Mouse (Mus musculus) embryonic stem cell, embryonic (primary cell): Measurements from ENCODE around the gene Cask.

Experiments used
- CTCF ChIA-PET, 4 experiments: fragments of 300-600 bp in 2 of 4; fragments of 350-600 bp in 2 of 4; sonication (Branson Sonifier 250); formaldehyde crosslinking; loops; one replicate each; lab custom pipeline; 2022; ENCODE audit warnings: inconsistent platforms in 2 of 4; lab: Charles Lee
- POLR2A ChIA-PET, 4 experiments: fragments of 300-600 bp in 2 of 4; fragments of 350-600 bp in 2 of 4; sonication (Branson Sonifier 250); formaldehyde crosslinking; loops; one replicate each; lab custom pipeline; 2022; ENCODE audit warnings: antibody characterized with exemption in 4 of 4, inconsistent platforms in 1 of 4; lab: Charles Lee

The Cask gene

DNA sequence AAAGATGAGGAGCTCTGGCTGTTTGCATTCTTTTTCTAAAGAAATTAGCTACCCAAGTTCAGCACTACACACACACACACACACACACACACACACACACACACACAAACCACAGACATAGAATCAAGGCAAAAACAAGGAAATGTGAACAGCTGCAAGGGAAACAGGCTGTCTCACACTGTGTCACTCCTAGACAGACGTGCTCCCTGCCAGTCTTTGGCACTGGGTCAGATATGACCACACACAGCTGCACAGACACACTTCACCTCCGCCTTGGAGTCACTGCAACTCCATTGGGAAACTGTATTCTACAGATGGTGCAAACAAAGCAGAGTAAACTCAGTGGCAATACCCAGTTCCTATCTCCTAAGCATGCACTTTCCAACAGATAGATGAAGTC, 274.6 kb downstream of the Cask start:
- ChIA-PET POLR2A (interaction anchor here in 1 of 4 experiments (0.6 kb wide), 1 partner anchor 145 kb away, joined by 3 read pairs; no protein-coding TSS in a partner anchor), CTCF (no interaction called here)

DNA sequence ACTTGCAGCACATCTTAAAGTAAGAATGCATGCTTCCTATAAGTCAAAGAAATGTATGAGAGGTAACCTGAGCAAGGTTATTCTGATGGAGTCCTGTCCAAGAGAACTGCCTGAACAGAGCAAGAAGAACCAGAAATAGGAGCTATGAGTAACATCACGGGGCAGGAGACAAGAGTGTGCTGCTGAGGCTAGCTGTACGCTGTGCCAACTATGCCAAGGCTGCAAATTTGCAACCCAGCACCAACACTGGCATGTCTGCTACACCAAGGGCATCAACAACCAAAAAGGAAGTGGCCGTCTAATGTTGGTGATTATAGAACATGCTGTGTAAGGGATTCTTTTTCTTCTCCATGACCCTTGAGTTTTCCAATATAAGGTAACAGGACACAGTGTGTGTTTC, 276.3 kb downstream of the Cask start:
- ChIA-PET CTCF (no interaction called here), POLR2A (no interaction called here)

DNA sequence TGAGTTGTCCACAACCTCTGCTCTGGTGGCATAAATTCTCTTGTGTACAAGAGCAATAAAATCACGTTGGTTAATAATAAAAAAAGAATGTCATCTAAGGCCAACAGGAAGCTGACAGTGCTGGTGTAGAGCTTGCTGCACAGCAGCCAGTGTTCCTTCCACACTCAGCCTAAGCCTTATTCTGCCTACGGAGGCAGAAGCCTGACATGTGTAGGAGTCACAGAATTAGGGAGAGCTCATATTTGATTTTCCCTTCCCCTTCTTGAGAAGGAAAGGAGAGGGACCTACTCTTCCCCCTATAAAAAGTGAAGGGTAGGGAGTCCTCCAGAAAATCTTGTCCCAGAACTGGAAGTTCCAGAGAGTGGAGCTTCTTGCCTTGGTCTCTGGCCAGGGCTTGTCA, 276.9 kb downstream of the Cask start:
- ChIA-PET POLR2A (no interaction called here), CTCF (no interaction called here)

DNA sequence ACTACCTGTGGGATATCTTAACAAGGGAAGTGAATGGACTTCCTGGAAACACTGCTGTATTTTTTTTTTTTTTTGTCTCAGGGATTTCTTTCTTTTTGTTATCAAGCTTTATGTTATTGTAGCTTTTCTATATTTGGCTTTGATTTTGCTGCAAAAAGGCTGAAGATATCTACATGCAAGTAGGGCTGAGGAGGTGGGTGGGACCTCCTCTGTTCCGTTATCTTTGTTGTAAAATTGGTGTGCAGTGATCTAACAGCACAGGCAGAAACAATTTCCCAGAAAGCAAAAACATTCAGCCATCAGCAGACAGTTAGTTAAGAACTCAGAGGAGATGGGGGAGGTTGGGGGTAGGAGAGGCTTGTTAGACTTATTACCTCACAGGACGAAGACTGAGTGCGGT, 296.7 kb downstream of the Cask start:
- POLR2A ChIA-PET: no interaction called here
- CTCF ChIA-PET: no interaction called here

DNA sequence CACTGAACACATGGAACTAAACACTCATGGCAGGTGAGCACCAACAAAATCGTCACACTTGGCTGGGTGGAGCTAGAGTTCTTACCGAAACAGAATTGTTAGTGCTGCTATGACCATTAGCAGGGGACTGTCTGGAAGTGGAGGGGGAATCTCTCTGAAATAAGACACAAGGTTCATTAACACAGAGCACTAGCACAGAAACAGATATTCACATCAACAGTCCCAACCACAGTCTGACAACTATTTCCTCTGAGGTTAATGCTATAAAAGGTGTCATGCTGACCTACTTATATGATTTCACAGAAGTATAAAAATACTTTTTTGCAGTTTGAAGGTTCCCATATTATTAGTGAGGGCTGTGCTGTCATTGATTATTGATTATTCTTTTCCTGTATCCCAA, 298.9 kb downstream of the Cask start:
- POLR2A ChIA-PET: no interaction called here
- CTCF ChIA-PET: no interaction called here

DNA sequence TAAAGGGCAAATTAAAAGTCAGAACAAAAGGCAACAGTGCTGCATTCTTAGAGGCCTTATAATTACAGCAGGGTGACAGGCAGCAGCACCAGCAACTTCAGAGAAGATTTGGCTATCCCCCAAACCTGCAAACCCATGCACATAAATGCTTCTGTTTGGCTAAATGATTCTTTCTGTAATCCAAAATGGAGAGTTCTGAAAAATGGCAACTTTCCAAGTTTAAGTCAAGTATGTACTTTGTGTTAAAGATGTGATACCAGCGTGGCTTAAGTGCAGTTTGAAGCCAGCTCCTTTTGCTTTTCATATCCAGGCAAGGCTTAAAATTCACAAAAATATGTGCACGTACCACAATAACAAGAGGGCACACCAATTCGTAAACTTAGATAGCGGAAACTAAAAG, 299.6 kb downstream of the Cask start:
- CTCF ChIA-PET: no interaction called here
- POLR2A ChIA-PET: no interaction called here

DNA sequence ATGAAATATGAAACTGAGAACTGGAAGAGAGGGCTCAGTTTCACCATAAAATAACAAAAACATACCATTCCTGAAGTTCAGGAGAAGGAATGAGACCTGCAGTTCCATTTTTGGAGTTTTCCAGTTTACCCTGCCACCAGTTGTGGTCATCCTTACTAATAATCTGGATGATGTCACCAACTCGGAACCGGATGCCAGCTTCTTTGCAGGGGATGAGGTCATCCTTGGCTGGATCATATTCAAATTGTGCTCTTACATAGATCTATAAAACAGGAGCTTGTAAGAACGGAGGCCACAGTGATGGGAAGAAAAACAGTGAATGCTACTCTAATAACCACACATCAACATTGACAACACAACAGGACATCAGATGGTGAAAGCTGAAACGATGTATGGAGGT, 302.1 kb downstream of the Cask start:
- ChIA-PET CTCF (no interaction called here), POLR2A (no interaction called here)

DNA sequence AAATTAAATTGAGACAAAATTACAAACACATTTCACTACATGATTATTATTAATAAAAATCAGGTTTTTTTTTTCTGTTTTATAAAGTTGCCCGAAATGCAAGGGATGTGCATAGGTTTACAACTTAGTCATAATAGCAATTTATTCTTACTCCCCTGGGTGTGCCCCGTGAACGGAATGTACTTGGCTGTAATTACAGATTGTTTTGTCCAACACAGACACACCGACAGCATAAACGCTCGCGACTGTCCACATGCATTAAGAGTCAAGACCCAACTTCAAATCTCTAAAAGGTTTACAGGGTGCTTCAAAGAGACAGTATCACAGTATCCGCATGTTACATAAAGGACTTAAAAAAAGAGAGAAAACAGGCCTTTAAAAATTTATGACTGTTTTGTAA, 329.9 kb downstream of the Cask start:
- ChIA-PET POLR2A (no interaction called here), CTCF (no interaction called here)

DNA sequence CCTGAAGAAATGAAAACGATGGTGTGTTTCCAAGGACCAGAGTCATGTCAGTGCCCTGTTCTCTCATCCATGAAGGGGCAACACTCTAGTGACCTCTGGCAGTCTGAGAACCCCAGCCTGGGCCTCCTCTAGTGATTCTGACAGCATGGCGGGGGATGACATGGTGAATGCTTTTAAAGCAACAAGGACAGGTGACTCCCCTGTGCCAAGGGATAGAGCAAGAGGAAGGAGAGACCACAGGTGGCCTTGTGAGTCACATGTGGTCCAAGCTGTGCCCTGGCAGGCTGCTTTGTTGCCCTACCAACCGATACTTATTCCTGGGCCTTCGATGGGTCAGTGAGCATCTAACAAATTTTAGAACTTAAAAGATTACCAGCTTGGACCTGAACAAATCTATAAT, 330.6 kb downstream of the Cask start:
- ChIA-PET POLR2A (interaction anchor here in 1 of 4 experiments (1.1 kb wide), 1 partner anchor 10 kb away, joined by 4 read pairs; no protein-coding TSS in a partner anchor), CTCF (no interaction called here)

DNA sequence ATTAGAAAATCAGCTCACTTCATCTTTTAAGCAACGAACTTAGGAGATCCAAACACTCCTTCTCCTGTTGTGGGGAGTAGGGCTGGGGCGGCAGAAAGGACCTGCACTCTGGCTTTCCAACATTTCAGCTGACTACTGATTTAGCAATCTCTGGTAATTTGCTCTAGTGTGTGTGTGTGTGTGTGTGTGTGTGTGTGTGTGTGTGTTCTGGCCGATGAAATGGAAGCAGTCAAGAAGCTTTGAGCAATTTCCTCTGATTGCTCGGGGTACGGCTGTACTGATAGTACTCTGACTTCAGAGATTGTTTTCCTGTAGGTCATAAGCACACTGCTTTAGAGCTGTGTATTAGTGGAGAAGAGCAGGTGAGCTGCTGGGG, 331.8 kb downstream of the Cask start:
- ChIA-PET POLR2A (interaction anchor here in 1 of 4 experiments (1.1 kb wide), 1 partner anchor 11 kb away, joined by 4 read pairs; no protein-coding TSS in a partner anchor), CTCF (interaction anchor here in 1 of 4 experiments (0.7 kb wide), 1 partner anchor 36 kb away, joined by 5 read pairs; no protein-coding TSS in a partner anchor)

DNA sequence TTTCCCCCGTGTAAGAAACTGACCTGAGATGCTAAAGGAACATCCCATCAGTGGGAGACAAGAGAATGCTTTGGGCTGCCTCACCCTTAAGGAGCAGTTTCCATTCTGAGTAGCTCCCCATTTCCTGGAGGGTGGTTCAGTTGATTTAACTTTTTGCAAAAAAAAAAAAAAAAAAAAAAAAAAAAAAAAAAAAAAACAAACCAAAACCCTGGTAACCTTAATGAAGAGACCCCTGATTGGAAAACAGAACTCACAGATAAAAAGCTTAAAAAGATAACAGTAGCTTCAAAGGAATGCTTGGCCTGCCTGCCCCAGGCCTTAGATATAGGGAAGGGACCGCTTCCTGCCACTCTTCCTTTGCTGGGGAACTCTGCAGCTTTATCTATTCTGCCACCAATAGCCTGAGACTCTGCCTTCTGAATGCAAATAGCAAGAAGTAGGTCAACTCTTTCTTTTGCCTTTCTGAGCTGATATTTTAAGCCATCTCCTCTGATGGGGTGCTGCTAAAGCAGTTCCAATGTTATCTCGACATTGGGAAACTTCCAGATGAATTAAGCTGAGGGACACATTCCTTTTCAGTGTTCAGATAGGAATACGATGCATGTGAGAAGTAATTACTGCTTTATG, 332.3 kb downstream of the Cask start:
- POLR2A ChIA-PET: interaction anchor here in 1 of 4 experiments (0.6 kb wide), 2 partner anchors 225 to 757 kb away, joined by 3 to 4 read pairs; partner anchors contain the start of gene Med14
- CTCF ChIA-PET: interaction anchor here in 1 of 4 experiments (0.7 kb wide), 1 partner anchor 36 kb away, joined by 5 read pairs; no protein-coding TSS in a partner anchor

DNA sequence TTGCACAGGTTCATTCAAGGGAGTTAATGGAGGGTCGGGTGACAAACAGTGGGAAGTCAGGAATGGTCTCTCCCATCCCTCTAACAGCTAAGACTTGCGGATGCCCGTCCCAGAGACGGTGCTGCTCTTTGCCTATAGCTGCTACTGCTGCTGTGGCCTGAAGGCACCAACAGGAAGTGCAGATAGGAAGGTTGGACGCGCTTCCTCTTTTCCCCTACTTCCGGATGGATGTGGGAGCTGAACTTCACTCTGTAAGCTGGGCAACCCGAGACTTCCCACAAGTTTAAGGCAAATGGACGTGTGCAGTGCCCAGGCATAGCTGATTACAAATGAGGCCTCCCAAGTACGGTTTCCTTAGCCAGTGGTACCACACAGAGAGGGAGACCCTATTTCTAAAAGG, 333.1 kb downstream of the Cask start:
- POLR2A ChIA-PET: interaction anchor here in 1 of 4 experiments (0.6 kb wide), 2 partner anchors 224 to 756 kb away, joined by 3 to 4 read pairs; partner anchors contain the start of gene Med14
- CTCF ChIA-PET: no interaction called here

DNA sequence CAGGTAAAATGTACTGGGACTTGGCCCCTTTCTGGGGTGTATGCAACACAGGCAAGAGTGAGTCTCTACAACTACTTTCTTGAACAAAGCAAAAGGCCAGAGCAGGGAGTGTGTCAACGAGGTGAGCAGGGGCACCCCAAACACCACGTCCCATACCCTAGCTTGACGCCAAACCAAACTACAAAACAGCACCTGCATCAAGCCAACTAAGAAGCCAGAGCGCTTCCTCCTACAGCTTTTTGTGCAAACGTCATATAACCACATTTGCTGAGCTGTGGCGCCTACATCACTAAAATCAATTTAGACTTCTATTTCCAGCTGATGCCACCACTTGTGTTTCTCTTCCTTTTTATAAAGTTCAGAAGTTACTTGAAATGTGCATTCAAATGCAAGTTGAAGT, 334.7 kb downstream of the Cask start:
- POLR2A ChIA-PET: interaction anchor here in 1 of 4 experiments (1.3 kb wide), 1 partner anchor 55 kb away, joined by 3 read pairs; no protein-coding TSS in a partner anchor
- CTCF ChIA-PET: no interaction called here

DNA sequence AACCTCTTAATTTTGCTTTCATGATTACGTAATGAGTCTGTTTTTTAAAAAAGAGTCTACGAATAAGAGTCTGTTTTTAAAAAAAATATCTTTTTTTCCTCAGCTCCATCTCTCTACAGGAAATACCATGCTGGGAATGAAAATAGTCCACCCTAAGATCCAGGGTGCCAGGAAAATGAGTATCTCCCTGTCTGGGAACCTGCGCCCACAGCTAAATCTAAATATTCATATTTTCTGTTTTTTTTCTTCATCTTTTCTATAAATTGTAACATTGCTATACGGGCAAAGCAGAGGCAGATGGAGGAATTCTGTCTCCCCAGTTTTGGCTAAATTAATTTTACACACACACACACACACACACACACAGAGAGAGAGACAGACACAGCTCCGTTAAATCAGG, 337.3 kb downstream of the Cask start:
- POLR2A ChIA-PET: no interaction called here

DNA sequence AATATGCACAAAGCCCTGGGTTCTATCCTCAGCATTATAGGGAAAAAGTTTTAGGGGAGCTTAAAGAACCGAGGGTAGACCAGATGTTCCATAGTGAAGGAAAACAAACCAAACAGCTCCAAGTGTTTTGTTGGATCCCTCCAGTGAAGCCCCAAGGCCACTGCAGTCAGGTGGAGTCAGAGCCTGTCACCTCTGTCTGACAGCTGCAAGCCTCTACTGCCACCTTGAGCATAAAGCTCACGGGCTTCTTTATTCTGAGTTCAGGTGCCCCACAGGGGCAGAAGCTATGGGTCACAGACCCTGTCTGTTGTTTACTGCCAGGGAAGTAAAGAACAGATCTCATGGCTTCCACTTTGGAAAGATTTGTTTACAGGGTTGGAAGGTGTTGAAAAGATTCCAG, 338.0 kb downstream of the Cask start:
- POLR2A ChIA-PET: no interaction called here
- CTCF ChIA-PET: interaction anchor here in 2 of 4 experiments (0.5 to 1.4 kb wide), 4 partner anchors 282 to 972 kb away, joined by 3 to 6 read pairs (median 4); no protein-coding TSS in a partner anchor

More for the DNA sequence above, 337.3 kb downstream of the Cask start:
- CTCF ChIA-PET: interaction anchor here in 1 of 4 experiments (1.1 kb wide), 1 partner anchor 289 kb away, joined by 6 read pairs; no protein-coding TSS in a partner anchor

DNA sequence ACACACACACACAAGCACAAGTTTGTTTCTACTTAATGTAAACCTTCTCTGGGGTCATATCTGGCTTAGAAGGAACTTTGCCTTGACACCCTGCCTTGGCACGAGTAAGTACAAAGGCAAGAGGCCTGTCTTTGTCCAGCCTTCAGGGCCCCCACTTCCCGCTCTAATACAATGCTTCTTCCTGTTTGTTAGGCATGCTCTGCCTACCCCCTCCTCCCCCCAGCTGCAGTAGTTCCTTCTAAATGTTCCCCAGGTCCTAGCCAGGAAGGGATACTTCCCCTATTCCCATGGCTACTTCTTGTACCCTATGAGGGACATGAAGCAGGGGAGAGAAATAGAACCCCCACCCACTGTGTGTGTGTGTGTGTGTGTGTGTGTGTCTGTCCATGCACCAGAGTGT, 344.8 kb downstream of the Cask start:
- CTCF ChIA-PET: no interaction called here
- POLR2A ChIA-PET: no interaction called here

DNA sequence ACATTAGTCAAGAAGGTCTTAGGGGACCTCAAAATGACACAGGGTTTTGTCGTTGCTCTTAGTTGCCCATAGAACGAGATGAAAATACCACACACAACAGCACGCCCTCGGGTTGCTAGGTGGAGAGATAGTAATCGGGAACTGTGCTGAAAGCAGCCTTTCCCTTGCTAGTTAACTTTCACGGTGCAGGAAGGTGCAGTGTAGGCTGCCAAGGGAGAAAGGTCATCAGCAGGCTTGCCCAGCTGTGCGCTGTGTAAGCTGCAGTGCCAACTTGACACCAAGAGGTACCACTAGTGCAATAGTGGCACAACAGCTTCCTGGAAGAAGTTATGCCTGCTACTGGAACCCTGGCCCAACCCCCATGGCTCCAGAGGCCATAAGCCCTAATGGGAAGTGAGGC, 346.8 kb downstream of the Cask start:
- ChIA-PET CTCF (no interaction called here), POLR2A (no interaction called here)

DNA sequence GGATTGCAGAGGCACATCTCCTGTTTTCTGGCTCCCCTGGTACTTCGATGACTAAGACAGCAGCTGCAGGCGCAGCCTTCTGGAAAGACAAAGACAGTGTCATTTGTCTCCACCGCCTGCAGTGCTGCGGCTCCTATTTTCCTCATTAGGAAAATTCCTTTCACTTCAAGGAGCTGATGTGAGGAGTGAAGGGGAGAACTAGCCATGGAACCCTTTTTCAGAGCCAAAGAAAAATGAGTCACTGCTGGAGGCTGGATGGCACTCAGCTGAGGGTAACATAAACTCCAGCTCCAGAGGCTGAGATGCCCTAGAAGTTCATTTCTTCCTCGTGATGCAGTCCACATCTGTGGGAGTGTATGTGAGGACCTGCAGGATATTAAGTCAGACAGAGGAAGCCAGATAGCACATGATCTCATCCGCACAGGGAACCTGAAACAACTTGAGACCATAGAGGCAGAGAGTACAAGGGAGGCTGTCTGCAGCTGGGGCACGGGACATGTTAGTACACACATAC, 348.2 kb downstream of the Cask start:
- ChIA-PET POLR2A (no interaction called here), CTCF (interaction anchor here in 2 of 4 experiments (1.0 to 1.1 kb wide), 4 partner anchors 273 to 278 kb away, joined by 6 to 7 read pairs (median 7); no protein-coding TSS in a partner anchor)

DNA sequence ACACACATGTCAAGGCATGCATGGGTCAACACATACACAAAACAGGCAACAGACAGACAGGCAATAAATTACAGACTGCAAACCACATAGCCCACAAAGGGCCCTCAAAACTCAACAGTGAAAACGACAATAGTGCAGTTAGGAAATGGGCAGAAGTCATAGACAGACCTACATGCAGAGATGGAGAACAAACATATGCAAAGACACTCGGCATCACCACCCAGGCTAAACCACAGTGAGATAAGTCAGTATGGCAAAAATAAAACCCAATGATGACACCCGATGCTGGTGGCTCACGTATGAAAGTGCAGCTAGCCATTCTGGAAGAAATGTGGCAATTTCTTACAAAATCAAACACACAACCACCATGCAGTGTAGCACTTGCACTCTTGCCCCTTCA, 350.9 kb downstream of the Cask start:
- ChIA-PET CTCF (no interaction called here), POLR2A (interaction anchor here in 1 of 4 experiments (0.5 kb wide), 1 partner anchor 23 kb away, joined by 3 read pairs; no protein-coding TSS in a partner anchor)

DNA sequence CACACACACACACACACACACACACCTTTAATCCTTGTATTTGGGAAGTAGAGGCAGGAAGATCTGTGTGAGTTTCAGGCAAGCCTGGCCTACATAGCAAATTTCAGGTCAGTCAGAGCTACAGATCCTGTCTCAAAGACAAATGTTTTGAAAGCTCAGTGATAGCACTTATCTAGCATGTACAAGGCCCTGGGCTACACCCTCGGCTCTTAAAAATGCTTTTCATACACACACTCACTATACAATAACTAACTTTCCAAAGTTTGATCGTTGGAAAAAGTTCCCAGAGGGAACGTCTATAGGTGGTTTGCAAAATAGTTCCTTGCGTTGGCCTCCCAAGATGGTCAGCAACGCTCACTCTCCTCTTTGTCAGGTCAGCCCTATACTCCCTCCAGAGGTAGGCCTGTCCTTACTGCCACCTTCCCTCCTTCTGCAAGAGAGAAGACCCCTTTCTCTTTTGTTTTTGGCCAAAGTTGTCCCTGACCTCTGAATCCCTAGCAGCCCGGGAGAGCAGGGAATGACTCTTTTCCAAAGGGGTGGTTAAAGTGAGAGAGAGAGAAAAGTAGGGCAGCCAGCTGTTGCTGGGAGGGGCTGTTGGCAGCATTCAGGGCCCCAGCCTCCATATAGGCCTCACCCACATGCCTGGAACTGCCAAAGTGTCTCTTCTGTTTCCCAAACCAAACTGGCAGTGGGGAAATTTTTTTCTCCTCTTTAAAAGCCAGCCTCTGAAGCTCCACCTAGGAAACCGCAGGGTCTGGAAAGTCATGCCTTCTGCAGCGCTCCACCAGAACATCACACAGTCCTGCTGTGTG, 356.1 kb downstream of the Cask start:
- CTCF ChIA-PET: no interaction called here

More for the DNA sequence above, 356.1 kb downstream of the Cask start:
- POLR2A ChIA-PET: interaction anchor here in 1 of 4 experiments (1.1 kb wide), 1 partner anchor 215 kb away, joined by 3 read pairs; the partner anchor contains the start of gene Ddx3x
